12 mouse cellular contexts compared by ENCODE assay signal in the genomic region with DNA sequence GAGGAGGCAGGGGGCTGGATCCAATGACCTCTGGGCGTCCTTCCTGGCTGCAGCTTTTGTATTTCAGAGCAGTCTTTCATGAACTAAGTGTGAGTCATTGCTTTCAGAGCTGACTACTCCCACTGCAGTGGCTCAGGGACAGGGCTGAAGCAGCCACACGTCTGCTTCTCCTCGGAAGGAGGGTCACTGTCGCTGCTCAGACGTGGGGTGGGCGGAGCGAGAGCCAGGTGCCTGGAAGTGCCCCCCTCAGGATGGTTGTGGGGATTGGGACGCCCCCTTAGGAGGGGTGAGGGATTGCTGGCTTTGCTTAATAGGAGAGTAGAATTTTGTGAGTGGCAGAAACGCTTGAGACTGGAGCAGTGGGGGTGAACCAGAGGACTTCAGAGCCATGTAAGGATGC. TPM values are rescaled to one million over a fixed set of nuclear protein-coding genes. Genes with fewer than 3 reads are reported as not detected.
DNase-seq lines count a peak whose midpoint lies in the region; ATAC-seq and TF ChIP-seq lines count a peak whose summit lies in the region.
"Had no signal": no experiment of that assay in that cellular context is flagged by ENCODE, and none has a peak within 500 bp of the region (broad histone marks: within the 10 kb centered on the region; RNA-seq: fewer than 3 reads in every experiment).

No protein-coding gene starts in this region.

- no peaks in the 10 kb centered on the region for H3K36me3 ChIP-seq in hindbrain, embryonic 10.5 days
- no peaks in the 10 kb centered on the region for H3K36me3 ChIP-seq in hindbrain, embryonic 12.5 days
- H3K36me3 ChIP-seq in stomach, embryonic 15.5 days, result no peaks in the 10 kb centered on the region
- H3K36me3 ChIP-seq: lung, embryonic 15.5 days had no signal

- no peak overlapping the region for H3K4me2 ChIP-seq in hindbrain, embryonic 12.5 days (replicated peaks)
- peak overlapping the region; percentile 30; the same call in 1 of the 2 replicates for H3K4me2 ChIP-seq in stomach, embryonic 15.5 days
- H3K4me2 ChIP-seq: forebrain, embryonic 13.5 days; lung, embryonic 15.5 days had no signal

- POLR2A ChIA-PET in Patski (lab: Charles Lee), result interaction anchor here (0.8 kb wide), 1 partner anchor 58 kb away, joined by 3 read pairs; no protein-coding TSS in a partner anchor

- ATAC-seq in hindbrain, embryonic 12.5 days (ENCODE audit: low FRiP score), result no peak
- ATAC-seq in Patski, result peak; percentile 58
- ATAC-seq in stomach, embryonic 15.5 days (ENCODE audit: insufficient read depth, low FRiP score, low read depth), result 0 out of 2 replicates have a peak, but pooled peaks have one; percentile 16
- ATAC-seq: forebrain, embryonic 13.5 days had no signal

- no peak for DNase-seq in hindbrain, embryonic 10.5 days (ENCODE audit: low spot score)
- DNase-seq in right cerebral cortex, postnatal 25 days, result peak; percentile 43
- no peak for DNase-seq in right cerebral cortex, postnatal 36 days (ENCODE audit: low spot score in 2 of 2)
- no peak for DNase-seq in Patski (ENCODE audit: low read depth, low spot score)
- no peak for DNase-seq in layer of hippocampus, postnatal 36 days
- DNase-seq: right cerebral cortex, postnatal 14 days; thymus, postnatal 25 days had no signal

- TF ChIP-seq CTCF in Patski (IDR thresholded peaks at IDR 0.05), result no peak

- H3K9ac ChIP-seq in hindbrain, embryonic 12.5 days, result no peak overlapping the region
- H3K9ac ChIP-seq in stomach, embryonic 15.5 days, result no peak overlapping the region
- H3K9ac ChIP-seq: forebrain, embryonic 13.5 days; lung, embryonic 15.5 days had no signal

- peaks cover 34% of the 10 kb centered on the region for H3K4me1 ChIP-seq in hindbrain, embryonic 10.5 days (replicated peaks)
- H3K4me1 ChIP-seq in hindbrain, embryonic 12.5 days, result peaks cover 27% of the 10 kb centered on the region
- H3K4me1 ChIP-seq in stomach, embryonic 15.5 days, result peaks cover 20% of the 10 kb centered on the region

- no peak overlapping the region for H3K4me3 ChIP-seq in hindbrain, embryonic 10.5 days
- H3K4me3 ChIP-seq in hindbrain, embryonic 12.5 days, result no peak overlapping the region
- H3K4me3 ChIP-seq in stomach, embryonic 15.5 days (replicated peaks), result no peak overlapping the region
- H3K4me3 ChIP-seq: forebrain, embryonic 13.5 days; lung, embryonic 15.5 days had no signal

- 24% methylated on average over 9 of the region's 9 CpGs for WGBS in hindbrain, embryonic 10.5 days
- WGBS in hindbrain, embryonic 12.5 days, result 30% methylated on average over 9 of the region's 9 CpGs
- 25% methylated on average over 9 of the region's 9 CpGs for WGBS in stomach, embryonic 15.5 days

- no peaks in the 10 kb centered on the region for H3K9me3 ChIP-seq in hindbrain, embryonic 10.5 days
- no peaks in the 10 kb centered on the region for H3K9me3 ChIP-seq in hindbrain, embryonic 12.5 days (replicated peaks)
- no peaks in the 10 kb centered on the region for H3K9me3 ChIP-seq in stomach, embryonic 15.5 days
- H3K9me3 ChIP-seq: forebrain, embryonic 13.5 days; lung, embryonic 15.5 days had no signal

- CTCF ChIA-PET in Patski (lab: Charles Lee), result no interaction called here

- peaks cover 51% of the 10 kb centered on the region for H3K27me3 ChIP-seq in hindbrain, embryonic 10.5 days (ENCODE audit: insufficient read depth, poor library complexity, severe bottlenecking)
- peaks cover 27% of the 10 kb centered on the region for H3K27me3 ChIP-seq in hindbrain, embryonic 12.5 days
- H3K27me3 ChIP-seq in Patski, result peaks cover 11% of the 10 kb centered on the region
- H3K27me3 ChIP-seq in stomach, embryonic 15.5 days (replicated peaks), result peaks cover 24% of the 10 kb centered on the region

- in situ Hi-C loops in Patski (cut with MboI; ENCODE audit: low pct_unique_long_range_greater_than_20kb), result no loop called here

- 0 out of 2 replicates have a peak overlapping the region, but pooled peaks have one; percentile 59 for H3K27ac ChIP-seq in hindbrain, embryonic 10.5 days
- no peak overlapping the region for H3K27ac ChIP-seq in hindbrain, embryonic 12.5 days
- H3K27ac ChIP-seq in stomach, embryonic 15.5 days, result peak overlapping the region; percentile 7; the same call in 1 of the 2 replicates
- H3K27ac ChIP-seq: forebrain, embryonic 13.5 days; lung, embryonic 15.5 days had no signal

RNA-seq across cellular contexts. Expression of a gene that starts 4.2 kb away (rescaled TPM):
- polyA plus RNA-seq in hindbrain, embryonic 10.5 days (2016; fragmentation: Nextera tagmentation; extraction: Ambion mirVana), result 1.1 and 1.5 TPM in 2 replicates
- polyA plus RNA-seq in hindbrain, embryonic 12.5 days (2016; fragmentation: Nextera tagmentation; extraction: Ambion mirVana), result 2.1 and 2.2 TPM in 2 replicates
- 0.04 TPM for polyA plus RNA-seq in Patski (2021)
- polyA plus RNA-seq in stomach, embryonic 15.5 days (2015; fragmentation: Nextera tagmentation; extraction: Ambion mirVana), result 0.21 and 0.41 TPM in 2 replicates
- 10 to 100 TPM; 46.5 to 56.2 TPM for total RNA-seq in layer of hippocampus, postnatal 36 days (2021)
- total RNA-seq: hematopoietic stem cell, adult 5-6 weeks had no signal

RNA-seq across cellular contexts. Expression of a gene that starts 31.0 kb away (rescaled TPM):
- 1,011 and 1,145 TPM in 2 replicates for polyA plus RNA-seq in hindbrain, embryonic 10.5 days (2016; fragmentation: Nextera tagmentation; extraction: Ambion mirVana)
- polyA plus RNA-seq in hindbrain, embryonic 12.5 days (2016; fragmentation: Nextera tagmentation; extraction: Ambion mirVana), result 675 and 726 TPM in 2 replicates
- 1,363 TPM for polyA plus RNA-seq in Patski (2021)
- polyA plus RNA-seq in stomach, embryonic 15.5 days (2015; fragmentation: Nextera tagmentation; extraction: Ambion mirVana), result 855 and 1,061 TPM in 2 replicates
- total RNA-seq in layer of hippocampus, postnatal 36 days (2021), result 100 to 1,000 TPM; 586 to 604 TPM

RNA-seq across cellular contexts. Expression of a gene that starts 34.6 kb away (rescaled TPM):
- 7.6 and 22.9 TPM in 2 replicates for polyA plus RNA-seq in hindbrain, embryonic 10.5 days (2016; fragmentation: Nextera tagmentation; extraction: Ambion mirVana)
- polyA plus RNA-seq in hindbrain, embryonic 12.5 days (2016; fragmentation: Nextera tagmentation; extraction: Ambion mirVana), result 39.6 and 43.5 TPM in 2 replicates
- polyA plus RNA-seq in Patski (2021), result 6.0 TPM
- polyA plus RNA-seq in stomach, embryonic 15.5 days (2015; fragmentation: Nextera tagmentation; extraction: Ambion mirVana), result 7.3 and 9.5 TPM in 2 replicates
- total RNA-seq in layer of hippocampus, postnatal 36 days (2021), result 100 to 1,000 TPM; 135 TPM
